11 mouse cellular contexts compared by ENCODE assay signal in the genomic region with DNA sequence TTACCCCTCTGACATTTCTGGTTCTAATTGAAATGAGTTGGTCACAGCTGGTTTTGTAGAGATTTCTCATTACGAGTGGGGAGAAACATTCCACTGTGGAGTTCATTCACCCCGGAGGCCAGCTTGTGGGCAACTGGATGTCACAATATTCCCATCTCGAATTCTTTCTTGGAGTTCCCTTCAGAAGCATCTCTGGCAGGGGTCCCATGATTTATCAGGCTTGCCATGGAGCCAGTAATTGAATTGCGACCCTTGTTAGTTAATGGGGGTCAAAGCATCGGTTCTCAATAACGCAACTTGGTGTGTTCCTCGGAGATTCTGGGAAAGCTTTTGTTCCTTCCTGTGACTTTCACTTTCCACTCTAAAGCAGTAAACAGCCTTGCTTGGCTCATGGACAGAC. TPM values are rescaled to one million over a fixed set of nuclear protein-coding genes. Genes with fewer than 3 reads are reported as not detected.
DNase-seq lines count a peak whose midpoint lies in the region; ATAC-seq and TF ChIP-seq lines count a peak whose summit lies in the region.
"Had no signal": no experiment of that assay in that cellular context is flagged by ENCODE, and none has a peak within 500 bp of the region (broad histone marks: within the 10 kb centered on the region; RNA-seq: fewer than 3 reads in every experiment).

No protein-coding gene starts in this region.

- H3K9ac ChIP-seq in kidney, embryonic 15.5 days: no peak overlapping the region
- no peak overlapping the region for H3K9ac ChIP-seq in embryonic facial prominence, embryonic 14.5 days (ENCODE audit: low read depth, low read length)
- H3K9ac ChIP-seq in hindbrain, postnatal 0 days (replicated peaks; ENCODE audit: low read length): no peak overlapping the region
- H3K9ac ChIP-seq: liver, embryonic 14.5 days had no signal

- no peak for DNase-seq in kidney, adult 8-10 months
- DNase-seq in Muller cell, postnatal 12 days (ENCODE audit: inconsistent ontology term): peak; percentile 90
- DNase-seq in embryonic facial prominence, embryonic 14.5 days (ENCODE audit: low spot score): no peak
- peak; percentile 39 for DNase-seq in hindbrain, postnatal 0 days (ENCODE audit: low spot score)
- DNase-seq in ovary, adult 18-20 months (ENCODE audit: low spot score): no peak
- no peak for DNase-seq in frontal cortex, postnatal 14 days (ENCODE audit: low spot score in 2 of 2)
- no peak for DNase-seq in thymus, adult 18-20 months
- DNase-seq: heart, adult 11 months; thymus, postnatal 36 days had no signal

- no peak for TF ChIP-seq CTCF in hindbrain, postnatal 0 days (IDR thresholded peaks at IDR 0.05; ENCODE audit: low read depth)

- no peak overlapping the region for H3K4me3 ChIP-seq in kidney, embryonic 15.5 days (replicated peaks)
- H3K4me3 ChIP-seq in embryonic facial prominence, embryonic 14.5 days (ENCODE audit: low read depth, low read length): no peak overlapping the region
- no peak overlapping the region for H3K4me3 ChIP-seq in hindbrain, postnatal 0 days (ENCODE audit: low read length)

- no peaks in the 10 kb centered on the region for H3K27me3 ChIP-seq in kidney, embryonic 15.5 days
- no peaks in the 10 kb centered on the region for H3K27me3 ChIP-seq in embryonic facial prominence, embryonic 14.5 days (replicated peaks; ENCODE audit: control insufficient read depth, insufficient read depth, low read length)
- no peaks in the 10 kb centered on the region for H3K27me3 ChIP-seq in hindbrain, postnatal 0 days (ENCODE audit: insufficient read depth, low read length)

- no peak for ATAC-seq in kidney, embryonic 15.5 days (replicated peaks; ENCODE audit: low FRiP score)
- ATAC-seq in embryonic facial prominence, embryonic 14.5 days (ENCODE audit: low read depth): no peak
- no peak for ATAC-seq in hindbrain, postnatal 0 days

- 40% methylated on average over 7 of the region's 7 CpGs for WGBS in kidney, embryonic 15.5 days
- 48% methylated on average over 7 of the region's 7 CpGs for WGBS in embryonic facial prominence, embryonic 14.5 days
- 19% methylated on average over 7 of the region's 7 CpGs for WGBS in hindbrain, postnatal 0 days

- no peak overlapping the region for H3K4me2 ChIP-seq in kidney, embryonic 15.5 days
- H3K4me2 ChIP-seq in embryonic facial prominence, embryonic 14.5 days (ENCODE audit: low read depth, low read length): peak overlapping the region; percentile 20
- H3K4me2 ChIP-seq in hindbrain, postnatal 0 days (ENCODE audit: low read depth, low read length): peak overlapping the region; percentile 42

- no peaks in the 10 kb centered on the region for H3K9me3 ChIP-seq in kidney, embryonic 15.5 days (replicated peaks)
- H3K9me3 ChIP-seq in embryonic facial prominence, embryonic 14.5 days (ENCODE audit: control insufficient read depth, low read length): no peaks in the 10 kb centered on the region
- H3K9me3 ChIP-seq in hindbrain, postnatal 0 days (ENCODE audit: low read length): no peaks in the 10 kb centered on the region

- H3K4me1 ChIP-seq in kidney, embryonic 15.5 days: peaks cover 45% of the 10 kb centered on the region
- no peaks in the 10 kb centered on the region for H3K4me1 ChIP-seq in embryonic facial prominence, embryonic 14.5 days (ENCODE audit: control insufficient read depth, insufficient read depth, low read length)
- H3K4me1 ChIP-seq in hindbrain, postnatal 0 days (ENCODE audit: insufficient read depth, low read length): peaks cover 23% of the 10 kb centered on the region

- H3K27ac ChIP-seq in kidney, embryonic 15.5 days: 0 out of 2 replicates have a peak overlapping the region, but pooled peaks have one; percentile 0
- no peak overlapping the region; the same call in 1 of the 2 replicates for H3K27ac ChIP-seq in embryonic facial prominence, embryonic 14.5 days (replicated peaks; ENCODE audit: low read depth, low read length)
- no peak overlapping the region; the same call in 1 of the 2 replicates for H3K27ac ChIP-seq in hindbrain, postnatal 0 days
- H3K27ac ChIP-seq: liver, embryonic 14.5 days had no signal

- H3K36me3 ChIP-seq in kidney, embryonic 15.5 days: peaks cover 15% of the 10 kb centered on the region
- 0 out of 2 replicates have a peak, but pooled peaks cover 6% of the 10 kb centered on the region for H3K36me3 ChIP-seq in embryonic facial prominence, embryonic 14.5 days (ENCODE audit: control insufficient read depth, insufficient read depth, low read length)
- no peaks in the 10 kb centered on the region for H3K36me3 ChIP-seq in hindbrain, postnatal 0 days (ENCODE audit: insufficient read depth, low read length)

RNA-seq across cellular contexts. Expression of gene Spata13, which starts 53.4 kb away (rescaled TPM):
- polyA plus RNA-seq in kidney, embryonic 15.5 days (2015; fragmentation: Nextera tagmentation; extraction: Ambion mirVana): 55.1 and 64.4 TPM in 2 replicates
- polyA plus RNA-seq in embryonic facial prominence, embryonic 14.5 days (2014; fragmentation: Nextera tagmentation; extraction: Ambion mirVana): 14.7 and 16.9 TPM in 2 replicates
- 34.1 and 39.8 TPM in 2 replicates for total RNA-seq in hindbrain, postnatal 0 days (2014; rRNA removed)
- polyA plus RNA-seq in hindbrain, postnatal 0 days (2015; fragmentation: Nextera tagmentation; extraction: Ambion mirVana): 16.5 and 17.0 TPM in 2 replicates

Comparison
In these comparisons a context has a peak if more than half of its experiments do, and no peak if none do; other contexts are left out.
1. DNase-seq: peak in Muller cell, postnatal 12 days (single experiment) and hindbrain, postnatal 0 days (single experiment); none in kidney, adult 8-10 months (0 of 2), embryonic facial prominence, embryonic 14.5 days (single experiment), ovary, adult 18-20 months (single experiment), frontal cortex, postnatal 14 days (0 of 2) and thymus, adult 18-20 months (0 of 2).